Mouse (Mus musculus): ENCODE data around the gene Sprtn. TPM values are rescaled to one million over a fixed set of nuclear protein-coding genes. Genes with fewer than 3 reads are reported as not detected.
A peak's percentile ranks its signal among the peaks of the same experiment; 100 is the strongest.

Sprtn gene
- 10 to 100 TPM; 11.7 to 11.9 TPM for total RNA-seq (2021)
- long read RNA-seq, experiment 1, full-length matches to known transcripts: 5 of 15 reads
- long read RNA-seq, experiment 1, partial matches to known transcripts: 2 of 15 reads
- long read RNA-seq, experiment 1, other reads (novel, unspliced or antisense): 8 of 15 reads
- long read RNA-seq, experiment 2, full-length matches to known transcripts: 12 of 22 reads
- long read RNA-seq, experiment 2, partial matches to known transcripts: 3 of 22 reads
- long read RNA-seq, experiment 2, other reads (novel, unspliced or antisense): 7 of 22 reads

DNA sequence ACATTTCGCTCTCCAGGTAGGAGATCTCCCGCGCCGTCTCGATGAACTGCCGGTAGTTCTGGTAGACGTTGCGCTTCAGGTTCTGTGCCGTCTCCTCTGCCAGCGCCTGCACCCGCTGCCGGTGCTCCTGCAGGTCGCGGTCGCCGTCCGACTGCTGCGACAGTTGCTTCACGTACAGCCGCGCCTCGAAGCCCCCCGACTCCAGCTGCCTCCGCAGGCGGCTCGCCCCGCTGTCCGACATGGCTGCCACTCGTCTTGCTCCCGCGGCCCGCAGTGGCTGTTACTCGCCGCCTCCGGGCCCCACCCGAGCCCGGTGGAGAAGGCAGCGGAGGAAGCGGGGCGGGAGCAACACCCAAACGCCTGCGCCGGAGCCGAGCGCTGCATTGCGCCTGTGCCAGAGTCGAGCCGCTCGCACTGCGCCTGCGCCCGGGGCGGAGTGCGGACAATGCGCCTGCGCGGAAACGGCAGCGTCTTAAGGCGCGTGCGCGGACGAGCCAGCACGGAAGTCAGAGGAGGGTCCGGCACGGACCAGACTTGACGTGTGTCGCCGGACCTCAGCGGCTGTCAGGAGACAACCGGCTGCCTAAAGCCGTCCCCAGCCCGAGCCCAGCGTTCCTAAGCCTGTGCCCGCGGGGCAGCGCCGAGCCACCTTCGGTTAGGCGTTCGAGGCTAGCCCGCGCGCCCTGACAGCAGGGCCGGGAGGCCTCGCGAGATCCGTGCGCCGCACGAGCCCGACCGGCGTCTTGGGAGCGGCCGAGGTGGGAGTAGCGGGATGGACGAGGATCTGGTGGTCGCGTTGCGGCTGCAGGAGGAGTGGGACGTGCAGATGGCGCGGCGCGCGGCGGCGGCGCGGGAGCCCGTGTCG, at the start of gene Sprtn, which contains the start of gene Exoc8:
Gene Sprtn, plus strand, starts transcription at position 501 of the 865 bp plus-strand sequence.
Gene Exoc8, minus strand, starts transcription at position 320 of the 865 bp plus-strand sequence.
- DNase-seq (ENCODE audit: low spot score in 2 of 2): peak; percentile 97 to 98

DNA sequence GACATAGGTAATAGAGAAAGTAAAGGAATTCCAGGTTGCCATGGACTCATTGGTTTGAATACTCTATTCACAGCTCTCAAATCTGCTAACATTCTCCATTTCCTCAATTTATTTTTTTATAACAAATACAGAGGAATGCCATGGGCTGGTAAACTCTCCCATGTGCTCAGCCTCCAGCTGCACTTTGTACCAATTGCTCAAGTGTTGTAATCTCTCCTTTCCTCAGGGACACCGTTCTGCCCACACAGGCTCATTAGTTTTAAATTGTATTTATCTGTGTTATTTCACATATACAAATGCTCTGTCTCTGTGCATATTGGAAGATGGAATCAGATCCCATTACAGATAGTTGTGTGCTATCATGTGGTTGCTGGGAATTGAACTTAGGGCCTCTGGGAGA, 44.2 kb upstream of the Sprtn start:
- DNase-seq (ENCODE audit: low spot score in 2 of 2): no peak

DNA sequence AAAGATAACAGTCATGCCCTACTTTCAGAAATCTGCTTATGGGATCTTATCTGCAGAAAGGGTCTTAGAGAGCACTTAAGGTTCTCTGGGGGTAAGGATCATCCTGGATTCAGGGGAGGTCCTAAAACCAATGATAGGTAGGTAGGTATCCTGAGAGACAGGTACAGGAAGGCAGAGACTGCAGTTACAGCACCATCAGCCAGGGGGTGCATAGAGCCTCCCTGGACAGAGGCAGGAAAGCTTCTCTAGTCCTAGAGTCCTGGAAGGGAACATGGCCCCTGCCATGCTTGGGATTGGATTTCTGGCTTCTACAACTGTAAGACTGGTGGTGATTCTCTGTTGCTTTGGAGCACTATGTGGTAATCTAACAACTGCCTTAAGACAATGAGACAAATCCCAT, 38.2 kb upstream of the Sprtn start:
- no peak for DNase-seq (ENCODE audit: low spot score in 2 of 2)

DNA sequence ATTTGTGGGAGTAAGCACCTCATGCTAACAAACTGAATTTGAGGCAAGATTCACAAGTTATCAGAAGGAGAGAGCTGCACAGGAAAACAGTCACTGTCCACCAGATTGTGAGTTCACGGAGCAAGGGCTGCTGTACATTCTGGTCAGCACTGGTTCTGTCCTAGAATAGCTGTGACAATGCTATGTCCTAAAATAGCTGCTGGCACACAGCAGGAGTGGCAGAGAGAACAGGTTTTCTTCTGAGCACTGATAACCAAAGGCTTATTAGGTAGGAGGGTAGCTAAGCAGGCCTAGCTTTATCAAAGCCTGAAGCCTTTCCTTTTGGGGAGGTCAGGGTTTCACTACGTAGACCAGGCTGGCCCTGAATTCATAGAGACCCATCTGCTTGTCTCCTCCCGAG, 37.5 kb upstream of the Sprtn start:
- DNase-seq (ENCODE audit: low spot score in 2 of 2): no peak

DNA sequence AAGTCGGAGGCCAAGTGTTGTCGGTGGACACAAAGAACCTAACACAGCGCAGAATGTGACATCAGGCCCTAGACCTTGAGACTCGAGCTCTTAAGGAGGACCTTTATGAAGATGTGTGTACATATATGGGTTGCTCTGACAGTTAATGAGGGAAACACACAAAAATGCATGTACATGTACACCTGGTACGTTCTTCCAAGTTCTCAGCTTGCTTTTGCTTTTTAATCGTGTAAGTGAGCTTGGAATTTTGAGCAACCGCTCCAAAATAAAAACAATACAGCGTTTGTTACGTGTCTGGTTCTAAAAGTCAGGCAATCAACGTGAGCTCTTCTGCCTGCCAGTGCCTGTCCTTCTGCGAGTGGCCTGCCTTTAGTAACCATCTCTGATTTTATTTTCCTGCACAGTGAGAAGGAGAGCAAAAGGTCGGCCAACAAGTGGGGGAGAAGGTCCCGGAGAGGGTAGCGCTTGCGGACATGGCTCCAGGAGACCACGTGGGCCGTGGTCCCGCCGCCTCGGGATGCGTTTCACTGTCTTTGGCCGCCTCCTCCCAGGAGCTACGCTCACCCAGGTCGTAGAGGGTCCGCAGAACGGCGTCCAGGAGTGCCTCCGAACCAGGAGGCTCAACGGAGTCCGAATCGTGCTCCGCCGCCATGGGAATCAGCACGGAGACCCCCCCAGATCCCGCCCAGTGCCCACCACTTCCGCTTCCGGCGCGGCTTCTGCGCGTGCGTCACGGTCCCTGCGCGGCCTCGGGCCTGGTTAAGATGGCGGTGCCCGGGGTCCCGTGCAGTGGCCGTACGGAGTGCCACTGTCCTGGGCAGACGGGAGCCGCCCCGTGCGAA, 35.1 kb upstream of the Sprtn start, which contains the start of the genes Gnpat and 2810004N23Rik:
Gene Gnpat, plus strand, starts transcription at position 713 of the 842 bp plus-strand sequence.
Gene 2810004N23Rik, minus strand, starts transcription at position 800 of the 842 bp plus-strand sequence.
- DNase-seq (ENCODE audit: low spot score in 2 of 2): peak; percentile 90 to 94

DNA sequence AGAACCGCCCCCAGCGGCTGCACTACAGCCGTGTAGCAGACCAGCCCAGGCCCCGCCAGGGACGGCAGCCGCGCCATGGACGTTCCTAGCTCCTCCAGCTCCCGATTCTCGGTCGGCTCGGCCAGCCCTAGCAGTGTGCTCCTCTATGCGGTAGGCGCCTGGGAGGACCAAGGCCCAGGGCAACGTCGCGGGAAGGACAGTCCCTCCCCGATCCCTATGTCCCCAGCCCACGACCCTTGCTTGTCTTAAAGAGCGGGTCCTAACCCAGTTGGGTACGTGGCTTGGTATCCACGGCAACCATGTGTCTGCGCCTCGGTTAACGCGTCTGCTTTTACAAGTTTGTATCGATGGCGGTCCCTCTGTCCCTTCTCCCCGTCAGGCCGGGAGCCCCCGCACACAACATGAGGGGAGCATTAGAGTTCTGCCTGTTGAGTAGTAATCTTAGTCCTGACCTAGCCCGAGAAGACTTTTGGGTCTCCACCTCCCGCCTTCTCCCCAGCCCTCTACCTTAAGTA, 34.5 kb upstream of the Sprtn start:
- no peak for DNase-seq (ENCODE audit: low spot score in 2 of 2)

DNA sequence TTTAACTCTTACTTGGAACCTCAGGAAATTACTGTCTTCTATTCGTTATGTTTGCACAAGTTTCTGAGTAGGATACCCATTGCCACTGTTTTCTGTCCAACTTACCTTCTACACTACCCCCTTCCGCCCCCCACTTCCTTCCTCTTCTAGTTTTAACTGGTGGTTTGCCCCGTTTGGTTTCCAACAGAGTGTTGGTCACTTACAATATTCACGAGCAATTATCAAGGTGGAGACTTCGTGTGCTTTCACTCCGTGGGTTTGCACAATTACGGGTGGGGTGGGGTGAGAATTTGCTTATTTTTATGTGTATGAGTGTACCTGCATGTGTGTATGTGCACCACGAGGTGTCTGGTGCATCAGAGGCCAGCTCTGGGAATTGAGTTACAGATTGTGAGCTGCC, 34.0 kb upstream of the Sprtn start:
- no peak for DNase-seq (ENCODE audit: low spot score in 2 of 2)

DNA sequence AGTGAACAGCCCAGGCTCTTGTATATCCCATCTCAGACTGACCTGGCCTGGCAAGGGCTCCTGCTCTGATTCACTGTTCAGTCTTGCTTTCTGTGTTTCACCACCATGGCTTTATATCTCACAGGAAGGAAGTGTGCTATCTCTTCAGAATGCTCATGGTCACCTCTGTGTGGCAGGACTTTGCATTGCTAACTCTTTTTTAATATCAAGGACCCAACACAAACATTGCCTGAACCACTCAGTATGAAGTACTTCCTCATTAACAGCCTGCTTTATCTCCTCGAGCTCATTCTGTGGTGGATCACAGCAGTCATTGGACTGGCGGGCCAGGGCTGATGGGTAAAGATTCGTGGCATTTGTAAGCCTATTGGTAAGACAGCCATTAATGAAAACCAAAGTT, 31.0 kb upstream of the Sprtn start:
- DNase-seq (ENCODE audit: low spot score in 2 of 2): no peak

DNA sequence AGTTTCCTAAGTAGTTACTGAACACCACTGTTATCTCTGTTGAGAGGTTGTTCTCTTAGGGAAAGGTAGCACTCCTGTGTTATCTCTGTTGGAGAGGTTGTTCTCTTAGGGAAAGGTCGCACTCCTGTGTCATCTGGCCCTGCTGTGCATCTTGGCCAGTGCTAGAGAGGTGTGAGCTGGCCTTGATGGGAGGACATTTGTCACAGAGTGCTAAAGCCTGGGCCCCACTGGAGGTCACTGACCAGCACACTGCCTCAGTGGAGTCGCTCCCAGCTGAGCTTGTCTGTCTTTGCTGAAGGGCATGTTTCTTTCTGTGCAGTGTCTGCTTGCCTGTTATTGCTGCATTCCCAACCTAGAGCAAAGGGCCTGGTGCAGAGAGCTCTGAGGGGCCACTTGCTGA, 30.6 kb upstream of the Sprtn start:
- DNase-seq (ENCODE audit: low spot score in 2 of 2): no peak

DNA sequence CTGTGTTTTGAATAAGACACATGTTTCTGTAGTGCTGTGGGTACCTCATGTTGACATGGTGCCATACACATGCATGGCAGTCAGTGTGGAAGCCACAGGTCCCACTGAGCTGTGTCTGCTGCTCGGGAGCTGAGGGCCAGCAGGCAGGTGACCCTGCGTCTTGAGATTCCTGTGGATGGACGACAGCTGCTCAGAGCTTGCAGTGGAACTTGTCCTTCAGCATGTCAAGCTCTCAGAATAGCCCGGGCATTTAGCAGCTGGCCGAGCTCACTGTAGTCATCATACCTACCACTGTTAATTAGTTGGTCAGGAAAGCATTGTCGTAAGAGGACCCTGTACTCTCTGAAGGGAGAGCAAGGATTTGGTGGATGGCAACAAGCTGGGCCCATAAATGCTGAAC, 28.0 kb upstream of the Sprtn start:
- no peak for DNase-seq (ENCODE audit: low spot score in 2 of 2)

DNA sequence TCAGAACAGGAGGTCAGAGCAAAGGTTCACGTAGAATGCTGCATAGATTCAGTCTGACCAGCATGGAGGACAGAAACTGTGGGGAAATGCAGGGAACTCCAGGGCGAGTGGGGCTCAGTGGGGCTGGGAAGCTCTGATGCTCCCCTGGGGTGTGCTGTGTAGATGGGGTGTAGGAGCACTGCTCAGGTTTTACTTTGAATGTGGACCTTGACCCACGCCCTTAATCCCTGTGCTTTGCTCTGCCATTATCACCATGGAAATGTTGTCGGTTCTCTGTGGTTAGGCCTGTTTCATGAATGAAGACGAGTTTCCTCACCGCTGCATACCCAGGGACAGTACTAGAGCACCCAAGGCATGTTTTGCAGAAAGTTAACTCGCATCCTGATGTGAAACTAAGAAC, 26.2 kb upstream of the Sprtn start:
- no peak for DNase-seq (ENCODE audit: low spot score in 2 of 2)

DNA sequence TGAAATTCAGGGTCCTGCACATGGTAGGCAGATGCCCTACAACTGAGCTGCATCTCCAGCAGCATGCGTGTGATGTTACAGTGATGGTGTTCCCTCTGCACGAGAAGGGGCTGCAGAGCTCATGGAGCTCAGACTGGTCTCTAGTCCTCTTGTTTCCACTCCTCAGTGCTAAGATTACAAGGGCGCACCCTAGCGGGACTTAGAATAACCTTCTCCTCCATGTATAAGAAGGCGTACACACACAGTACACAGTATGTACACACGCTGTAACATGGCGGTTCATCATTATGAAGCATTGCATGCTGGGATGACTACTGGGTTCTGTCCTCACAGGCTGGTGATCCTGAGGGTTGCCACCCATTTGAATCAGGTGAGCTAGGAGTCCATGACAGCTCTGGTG, 25.6 kb upstream of the Sprtn start:
- DNase-seq (ENCODE audit: low spot score in 2 of 2): no peak

DNA sequence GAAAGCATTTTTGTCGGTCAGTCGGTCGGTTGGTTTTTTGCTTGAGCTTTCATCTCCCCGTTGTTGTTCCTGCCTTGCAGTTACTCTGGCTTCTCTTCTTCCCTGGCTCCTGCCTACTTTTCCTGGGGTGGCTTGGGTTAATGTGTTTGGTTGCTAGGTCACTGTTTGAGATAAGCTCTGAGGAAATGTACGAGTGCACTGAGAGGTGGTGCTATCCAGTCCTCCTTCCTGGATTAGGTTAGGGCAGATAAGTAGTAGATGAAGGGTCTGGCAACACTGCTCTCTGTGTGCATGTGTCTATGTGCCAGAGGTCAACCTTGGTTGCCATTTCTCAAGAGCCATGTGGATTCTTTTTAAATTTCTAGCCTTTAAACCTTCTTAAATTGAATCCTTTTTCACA, 25.0 kb upstream of the Sprtn start:
- DNase-seq (ENCODE audit: low spot score in 2 of 2): no peak

DNA sequence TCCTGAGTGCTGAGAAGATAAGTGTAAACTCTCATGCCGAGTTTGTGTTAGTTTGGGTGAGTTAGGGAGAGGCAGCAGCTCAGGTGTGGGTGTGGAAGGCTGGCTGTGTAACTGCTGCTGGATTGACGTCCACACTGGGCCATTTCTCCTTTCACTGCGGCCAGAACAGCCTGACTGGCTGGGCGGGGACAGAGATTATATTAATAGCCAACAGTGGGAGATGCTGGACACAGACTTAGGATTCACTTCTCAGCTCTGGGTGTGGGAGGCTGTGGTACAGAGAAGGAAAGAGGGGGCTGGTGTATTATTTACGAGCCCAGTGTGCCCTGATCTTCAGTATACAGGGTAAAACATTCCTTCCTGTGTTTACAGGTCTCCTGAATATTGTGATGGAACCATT, 19.5 kb upstream of the Sprtn start:
- DNase-seq (ENCODE audit: low spot score in 2 of 2): no peak

DNA sequence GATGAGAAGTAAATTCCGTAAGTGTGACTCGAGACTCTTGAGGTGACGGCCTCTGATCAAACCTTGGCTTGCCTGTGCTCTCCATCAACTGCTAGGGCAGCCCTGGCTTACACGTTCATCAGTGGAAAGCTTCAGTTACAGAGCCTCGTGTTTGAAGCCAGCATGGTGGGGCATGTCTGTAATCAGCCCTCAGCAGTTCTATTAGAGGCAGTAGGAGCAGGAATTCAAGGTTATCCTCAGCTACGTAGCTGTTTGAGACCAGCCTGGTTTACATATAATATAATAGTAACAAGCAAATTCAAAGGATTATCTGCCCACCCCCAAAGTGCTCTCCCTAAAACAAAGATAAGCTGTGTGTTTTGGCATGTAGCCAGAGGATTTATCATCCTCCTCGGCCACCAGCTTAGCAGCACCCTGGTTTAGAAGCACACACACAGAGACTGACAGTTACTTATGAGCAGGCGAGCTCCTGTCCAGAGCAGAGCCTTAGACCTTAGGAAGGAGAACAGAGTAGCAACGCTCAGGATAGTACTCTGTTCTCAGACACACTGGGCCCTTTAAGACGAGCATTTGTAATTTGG, 18.6 kb upstream of the Sprtn start:
- DNase-seq (ENCODE audit: low spot score in 2 of 2): no peak

DNA sequence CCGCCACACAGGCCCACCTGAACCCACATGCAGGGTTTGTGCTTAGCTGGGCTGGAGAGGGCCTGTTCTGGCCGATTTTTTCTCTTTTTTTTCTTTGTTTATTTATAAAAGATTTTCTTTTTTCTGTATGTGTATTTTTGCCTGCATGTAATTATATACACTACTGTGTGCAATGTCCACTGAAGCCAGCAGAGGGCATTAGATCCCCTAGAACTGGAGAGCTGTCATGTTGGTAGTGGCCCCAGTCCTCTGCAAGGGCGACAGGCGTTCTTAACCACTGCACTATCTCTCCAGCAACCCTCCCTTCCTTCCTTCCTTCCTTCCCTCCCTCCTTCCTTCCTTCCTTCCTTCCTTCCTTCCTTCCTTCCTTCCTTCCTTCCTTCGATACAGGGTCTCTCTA, 9.3 kb upstream of the Sprtn start:
- DNase-seq (ENCODE audit: low spot score in 2 of 2): no peak

DNA sequence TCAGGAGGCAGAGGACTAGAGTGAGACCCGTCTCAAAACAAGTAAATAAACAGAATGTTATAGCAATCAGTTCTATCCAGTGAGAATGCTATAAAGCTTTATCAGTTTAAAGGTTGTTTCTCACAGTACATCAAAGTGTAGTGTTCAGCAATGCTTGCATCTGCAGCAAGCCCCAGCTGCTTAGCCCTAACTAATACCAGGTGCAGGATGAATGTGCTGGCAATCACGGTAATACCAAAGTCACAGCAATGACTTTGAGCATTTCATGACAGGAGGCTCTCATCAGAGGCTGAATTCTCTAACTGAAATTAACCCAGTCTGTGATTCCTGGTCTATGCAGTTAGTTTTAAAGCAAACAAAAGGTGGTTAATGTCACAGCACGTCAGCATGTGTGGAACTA, 5.1 kb upstream of the Sprtn start:
- no peak for DNase-seq (ENCODE audit: low spot score in 2 of 2)

DNA sequence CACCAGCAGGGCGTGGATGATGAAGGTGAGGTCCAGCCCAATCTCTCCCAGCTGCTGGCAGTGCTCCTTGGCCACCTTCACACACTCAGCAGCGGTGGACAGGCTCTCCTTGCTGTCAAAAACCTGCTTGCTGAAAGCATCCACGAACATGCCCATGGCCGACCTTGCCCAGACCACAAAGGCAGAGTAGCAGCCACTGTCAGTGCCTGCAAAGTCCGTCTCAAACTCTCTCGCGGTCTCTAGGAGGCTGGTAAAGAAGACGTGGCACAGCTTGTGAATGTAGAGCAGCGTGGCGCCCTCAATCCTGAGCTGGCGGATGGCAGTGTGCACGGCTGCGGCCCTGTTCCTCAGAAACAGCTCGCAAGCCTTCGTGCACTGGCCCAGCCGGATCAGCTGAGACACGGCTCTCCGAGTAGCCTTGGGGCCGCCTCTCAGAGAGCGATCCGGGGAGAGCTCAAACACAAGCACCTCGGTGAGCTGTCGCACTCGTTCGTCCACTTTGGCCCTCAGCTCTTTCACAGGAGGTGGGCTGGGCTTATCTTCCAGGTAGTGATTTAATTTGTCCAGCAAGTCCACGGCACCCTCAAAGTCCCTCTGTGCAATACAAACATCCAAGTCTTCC, 1.6 kb upstream of the Sprtn start:
- DNase-seq (ENCODE audit: low spot score in 2 of 2): no peak

DNA sequence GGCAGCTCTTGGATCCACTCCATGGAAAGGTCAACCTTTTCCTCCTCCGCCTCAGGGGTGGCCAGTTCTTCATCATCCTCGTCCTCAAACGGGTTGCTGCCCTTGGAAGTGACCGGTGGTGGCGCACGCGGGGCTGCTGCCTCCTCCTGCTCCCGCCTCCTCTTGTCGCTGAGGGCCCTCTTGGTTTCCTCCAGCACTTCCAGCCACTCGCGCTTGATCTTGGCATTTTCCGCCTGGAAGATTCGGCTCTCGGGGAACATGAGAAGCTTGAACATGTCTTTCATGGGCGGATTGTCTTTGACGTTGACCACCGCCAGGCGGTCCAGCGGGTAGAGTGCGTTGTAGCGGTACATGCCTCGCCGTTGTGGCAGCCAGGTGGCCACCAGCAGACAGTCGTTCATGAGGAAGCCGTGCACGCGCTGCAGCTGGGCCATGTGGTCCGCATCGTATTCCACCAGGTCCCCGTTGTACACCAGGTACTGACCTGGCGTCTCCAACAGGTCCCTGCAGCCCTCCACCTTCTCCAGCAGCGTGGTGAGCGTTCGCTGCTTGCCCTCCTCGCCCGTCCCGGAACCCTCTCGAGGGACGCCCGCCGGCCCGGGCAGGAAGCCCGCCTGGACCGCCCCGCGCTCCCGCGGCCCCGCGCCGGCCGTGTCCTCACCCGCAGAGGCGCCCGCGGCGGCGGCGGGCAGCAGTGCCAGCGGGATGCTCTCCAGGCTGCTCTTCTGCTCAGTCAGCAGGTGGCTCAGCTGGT, 877 bp upstream of the Sprtn start:
- peak; percentile 69 to 82 for DNase-seq (ENCODE audit: low spot score in 2 of 2)
